Mouse (Mus musculus) monocyte, adult 5-6 weeks (primary cell): ENCODE measurements around the gene Cacna1s. TPM values are rescaled to one million over a fixed set of nuclear protein-coding genes. Genes with fewer than 3 reads are reported as not detected.

Experiments
- ATAC-seq: fragments of 153-309, 156-312 bp; replicated peaks from 2 replicates; pipeline ENCODE4 v1.8.0; 2017; ENCODE audit warnings: mild to moderate bottlenecking; ENCODE audit not compliant: low TSS enrichment, insufficient number of reproducible peaks, severe bottlenecking, poor library complexity, low FRiP score
- total RNA-seq: library from RNA; stranded (forward); fragments of 200-1000, 200-491, 200-594 nt; gene quantifications from 3 replicates; pipeline ENCODE4 v1.2.3, GENCODE M21; 2017

Cacna1s gene
- total RNA-seq, 1 experiment from 2014 or later: 1.6 TPM

DNA sequence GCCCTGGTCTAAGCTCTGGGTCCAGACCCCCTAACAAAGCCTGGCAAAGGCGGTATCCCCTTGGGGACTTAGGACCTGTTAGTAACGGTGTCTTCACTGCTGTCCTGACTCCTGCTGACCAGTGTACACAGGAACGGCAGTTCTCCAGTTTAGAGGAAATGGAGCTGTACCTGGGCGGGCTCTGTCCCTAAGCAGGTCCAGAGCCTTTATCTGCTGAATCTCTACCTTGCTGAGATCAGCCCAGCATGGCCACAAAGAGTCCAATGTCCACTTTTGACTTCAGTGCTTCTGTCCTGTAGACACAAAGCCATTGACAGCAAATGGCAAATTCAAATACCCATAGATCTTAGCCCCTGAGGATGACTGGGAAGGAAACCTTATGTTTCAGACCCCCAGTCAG, 104.4 kb downstream of the Cacna1s start:
- no peak for ATAC-seq

- ATAC-seq: no peak
Observed at GRCm38 (mm10) chr1:136159830-136160229, 107.3 kb downstream of the Cacna1s start.

GRCm38 (mm10) chr1:136160297-136160696, 107.7 kb downstream of the Cacna1s start:
- ATAC-seq: no peak

GRCm38 (mm10) chr1:136160930-136161329, 108.4 kb downstream of the Cacna1s start:
- ATAC-seq: no peak

- ATAC-seq: no peak
Observed at GRCm38 (mm10) chr1:136161333-136161921, 108.9 kb downstream of the Cacna1s start.

- no peak for ATAC-seq
Observed at GRCm38 (mm10) chr1:136165436-136165835, 112.9 kb downstream of the Cacna1s start.

DNA sequence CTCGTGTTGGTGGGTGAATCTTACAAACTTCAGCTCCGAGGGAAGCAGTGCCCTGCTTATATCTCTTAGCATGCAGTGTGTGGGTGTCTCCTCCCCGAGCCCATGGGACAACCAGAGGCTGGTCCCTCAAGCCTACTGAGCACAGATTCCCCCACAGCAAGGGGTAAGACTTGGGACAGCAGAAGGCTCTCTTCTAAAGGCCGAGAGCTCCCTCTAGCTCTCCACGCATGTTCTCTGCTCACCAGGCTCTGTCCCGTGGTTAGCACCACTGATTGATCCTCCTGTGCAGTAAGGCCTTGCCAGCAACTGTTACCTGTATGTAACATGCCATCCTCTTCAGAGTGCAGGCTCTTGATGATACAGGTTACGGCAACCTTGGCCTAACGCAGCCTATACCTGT, 115.1 kb downstream of the Cacna1s start:
- no peak for ATAC-seq

Other genes starting within 250 kb of the Cacna1s start
- gene Lad1, start 234.2 kb upstream of the Cacna1s start, total RNA-seq: 0.29 TPM in 1 of 3 replicates, not detected in the others
- not detected in 3 replicates for gene Tnnt2, start 216.4 kb upstream of the Cacna1s start, total RNA-seq
- not detected in 3 replicates for gene Pkp1, start 133.5 kb upstream of the Cacna1s start, total RNA-seq
- not detected in 3 replicates for gene Igfn1, start 46.4 kb upstream of the Cacna1s start, total RNA-seq
- gene Tmem9, start 44.6 kb upstream of the Cacna1s start, total RNA-seq: 1.6 to 7.8 TPM (median 2.7 TPM) in 3 replicates
- not detected in 3 replicates for gene Ascl5, start 1.9 kb upstream of the Cacna1s start, total RNA-seq
- gene Kif21b, start 78.6 kb downstream of the Cacna1s start, total RNA-seq: 77.9 to 156 TPM (median 101 TPM) in 3 replicates
- gene Mroh3, start 160.1 kb downstream of the Cacna1s start, total RNA-seq: 0.32 TPM in 1 of 3 replicates, not detected in the others
- not detected in 3 replicates for gene Inava, start 181.5 kb downstream of the Cacna1s start, total RNA-seq
- gene Gpr25, start 208.1 kb downstream of the Cacna1s start, total RNA-seq: not detected in 3 replicates